Mouse (Mus musculus) gastrocnemius, adult 8-10 months (tissue): ENCODE measurements around the gene Gm3880. TPM values are rescaled to one million over a fixed set of nuclear protein-coding genes. Genes with fewer than 3 reads are reported as not detected.
"Not testable (repeated sequence)": the region's sequence is repeated elsewhere in the genome, so short reads cannot be mapped to it uniquely, and the experiment has no call there.

Experiments
- DNase-seq, 2 experiments: peaks; one replicate each; pipeline ENCODE4 v3.0.0; 2022; ENCODE audit warnings: low spot score in 2 of 2
- total RNA-seq, 4 experiments: library from RNA; stranded (reverse); gene quantifications; 2 replicates each; pipeline ENCODE4 v1.2.4; 2022

Gene Gm3880
- total RNA-seq, result not detected

DNA sequence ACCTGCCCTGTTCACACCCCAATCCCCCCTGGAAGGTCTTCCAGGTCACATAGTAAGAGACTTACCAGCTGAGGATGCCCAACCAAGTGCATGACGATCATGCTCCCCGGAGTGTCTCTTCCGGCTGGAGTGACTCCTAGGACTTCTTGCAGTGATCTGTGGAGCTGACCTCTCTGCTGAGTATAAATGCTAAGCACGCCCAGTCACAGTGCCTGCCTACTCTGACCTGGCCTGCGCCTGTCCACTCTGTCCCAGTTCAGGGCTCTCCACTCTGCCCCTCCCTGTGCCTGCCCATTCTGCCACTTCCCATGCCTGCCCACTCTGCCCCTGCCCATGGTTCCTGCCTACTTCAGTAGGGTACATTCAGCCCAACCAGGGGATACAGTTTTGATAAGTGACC lies at the start of gene Gm3880:
Gene Gm3880, minus strand, starts transcription at position 101 of the 400 bp plus-strand sequence.
- DNase-seq, result not testable (repeated sequence)

DNA sequence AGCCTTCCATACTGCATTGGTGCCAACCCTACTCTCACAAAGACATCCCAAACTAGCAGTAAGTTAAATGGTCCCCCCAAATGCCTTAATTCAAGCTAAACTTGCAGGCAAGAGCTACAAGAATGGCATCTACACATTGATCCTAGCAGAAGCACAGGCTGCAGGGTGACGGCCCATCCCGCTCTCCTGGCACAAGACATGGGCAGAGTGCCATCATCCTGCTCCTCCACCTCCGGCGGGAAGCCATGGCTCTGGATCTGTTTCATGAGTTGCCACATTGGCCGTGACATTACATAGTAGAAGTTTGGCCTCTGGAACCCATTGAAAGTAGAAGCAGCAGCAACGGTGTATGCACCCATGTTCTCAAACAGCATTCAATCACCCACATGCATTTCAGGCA lies 37.5 kb upstream of the Gm3880 start:
- not testable (repeated sequence) for DNase-seq

DNA sequence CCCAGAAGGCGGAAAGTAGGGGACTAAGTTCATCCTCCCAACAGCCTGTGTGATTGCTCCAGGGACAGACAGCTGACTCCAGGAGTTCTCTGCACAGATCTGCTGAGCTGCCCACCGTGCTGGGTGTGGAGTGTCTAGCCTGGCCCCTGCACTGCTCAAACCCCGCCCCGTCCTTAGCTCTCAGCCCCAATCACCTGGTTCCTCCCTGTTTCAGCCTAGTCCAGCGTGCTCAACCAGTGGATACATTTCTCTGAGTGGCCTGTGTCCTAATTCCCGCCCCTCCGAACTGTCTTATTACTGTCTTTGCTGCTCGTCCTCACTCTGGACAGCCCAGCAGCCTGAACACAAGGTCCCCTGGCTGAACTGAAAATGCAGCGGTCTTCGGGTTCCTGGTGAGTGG lies 20.8 kb upstream of the Gm3880 start, which contains the start of the genes Gm9112 and Dmrtc1b:
Gene Gm9112, minus strand, starts transcription at position 101 of the 400 bp plus-strand sequence.
Gene Dmrtc1b, plus strand, starts transcription at position 331 of the 400 bp plus-strand sequence.
- DNase-seq, result not testable (repeated sequence)

DNA sequence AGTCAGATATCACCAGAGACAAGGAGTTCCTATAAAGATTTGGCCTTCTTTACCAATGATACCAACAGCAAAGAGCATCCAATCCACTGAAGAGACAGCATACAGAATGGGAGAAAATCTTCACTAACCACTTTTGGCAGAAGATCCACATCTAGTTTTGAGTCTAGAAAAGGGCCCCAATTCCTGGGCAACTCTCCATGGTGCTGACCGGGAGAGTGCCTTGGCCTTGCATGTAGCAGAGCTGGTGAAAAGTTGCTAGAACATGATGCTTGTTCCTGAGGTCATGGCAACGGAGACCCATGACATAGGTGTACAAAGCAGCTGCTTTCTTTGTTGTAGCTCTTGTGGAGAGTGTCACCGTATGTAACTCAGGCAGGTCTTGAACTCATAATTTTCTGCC lies 13.9 kb upstream of the Gm3880 start:
- not testable (repeated sequence) for DNase-seq

DNA sequence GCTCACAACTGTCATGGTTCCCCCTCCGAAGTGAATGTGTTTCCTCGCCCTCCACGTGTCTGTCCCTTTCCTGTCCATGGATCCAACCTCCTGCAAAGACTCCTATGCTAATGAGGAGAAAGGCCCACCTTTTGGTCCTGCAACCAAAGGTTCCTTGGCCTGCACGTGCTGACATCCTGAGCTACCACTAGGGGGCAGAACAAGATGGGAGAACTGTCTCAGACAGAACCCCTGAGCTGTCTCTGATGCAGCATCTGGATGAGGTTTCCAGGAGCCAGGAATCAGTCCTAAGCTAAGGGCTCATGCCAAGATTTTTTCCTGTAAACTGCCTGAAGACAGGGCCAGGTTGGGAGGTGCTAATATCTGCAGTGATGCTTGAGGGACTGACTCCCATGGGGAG lies 2.5 kb upstream of the Gm3880 start:
- DNase-seq, result not testable (repeated sequence)

DNA sequence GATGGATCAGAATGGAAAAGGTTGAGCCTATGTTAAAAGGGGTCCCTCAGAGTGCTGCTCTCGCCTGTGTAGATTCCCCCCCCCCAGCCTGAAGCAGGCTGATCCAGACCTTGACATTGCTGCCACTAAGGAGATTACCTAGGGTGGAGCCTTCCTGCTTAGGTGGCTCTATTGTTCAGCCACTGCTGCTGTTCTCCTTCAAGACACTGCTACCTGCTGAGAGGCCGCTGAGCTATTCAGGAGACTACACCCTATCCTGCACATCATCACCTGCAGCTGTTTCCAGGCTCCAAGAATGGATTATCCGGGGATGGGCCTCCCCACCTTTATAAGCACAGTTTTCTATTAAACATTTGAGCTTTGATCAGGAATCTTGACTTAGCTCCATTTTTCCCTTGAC lies 2.1 kb downstream of the Gm3880 start:
- not testable (repeated sequence) for DNase-seq

DNA sequence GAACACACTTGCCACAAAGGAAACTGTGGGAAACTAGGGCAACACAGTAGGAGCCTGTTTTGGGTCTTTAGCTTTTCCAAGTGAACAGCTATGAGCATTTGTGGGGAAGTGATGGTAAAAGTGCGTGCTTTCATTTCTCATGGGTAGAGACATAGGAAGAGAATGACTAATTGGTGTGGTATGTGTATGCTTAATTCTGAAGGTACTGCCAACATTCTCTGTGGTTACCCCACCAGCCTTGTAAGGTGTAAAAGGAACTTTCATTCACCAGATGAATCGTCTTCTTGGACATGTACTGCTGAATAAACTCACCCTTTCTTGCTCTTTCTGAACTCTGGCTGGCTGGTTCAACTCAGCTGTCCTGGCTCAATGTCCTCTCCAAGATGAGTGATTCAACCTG lies 20.1 kb downstream of the Gm3880 start:
- DNase-seq, result no peak

DNA sequence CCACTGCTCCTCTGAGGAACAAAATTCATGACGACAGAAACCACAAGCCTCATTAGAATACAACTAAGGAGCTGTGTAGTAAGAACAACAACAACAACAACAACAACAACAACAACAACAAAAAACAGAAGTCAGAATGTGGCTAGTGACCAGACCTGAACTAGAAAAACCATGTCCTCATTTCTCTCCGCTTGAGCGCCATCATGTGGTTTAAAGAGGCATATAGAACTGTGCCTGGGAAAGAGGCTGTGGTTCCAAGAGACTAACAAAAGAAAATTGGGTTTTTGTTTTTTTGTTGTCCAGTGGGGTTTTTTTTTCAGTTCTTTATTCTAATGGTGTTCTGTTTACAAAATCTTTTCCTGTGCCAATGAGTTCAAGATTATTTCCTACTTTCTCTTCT lies 26.1 kb downstream of the Gm3880 start:
- no peak for DNase-seq

DNA sequence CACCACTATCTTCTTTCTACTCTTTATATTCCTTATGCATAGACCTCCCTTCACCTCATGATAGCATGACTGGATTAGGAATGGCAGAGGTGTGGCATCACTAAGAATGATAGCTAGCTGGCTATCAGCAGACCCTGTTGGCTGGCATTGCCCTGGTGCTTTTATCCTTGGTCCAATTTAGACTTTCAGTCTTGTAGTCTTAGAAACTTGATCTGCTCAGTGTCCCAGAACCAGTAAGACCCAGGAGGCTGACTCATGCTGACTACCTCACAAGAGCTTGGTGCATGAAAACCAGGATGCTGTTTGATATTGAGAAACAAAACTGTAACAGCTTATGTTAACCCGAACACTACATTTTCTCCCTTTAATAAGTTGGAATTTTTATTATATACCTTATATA lies 41.1 kb downstream of the Gm3880 start:
- peak; percentile 17 to 33 for DNase-seq

DNA sequence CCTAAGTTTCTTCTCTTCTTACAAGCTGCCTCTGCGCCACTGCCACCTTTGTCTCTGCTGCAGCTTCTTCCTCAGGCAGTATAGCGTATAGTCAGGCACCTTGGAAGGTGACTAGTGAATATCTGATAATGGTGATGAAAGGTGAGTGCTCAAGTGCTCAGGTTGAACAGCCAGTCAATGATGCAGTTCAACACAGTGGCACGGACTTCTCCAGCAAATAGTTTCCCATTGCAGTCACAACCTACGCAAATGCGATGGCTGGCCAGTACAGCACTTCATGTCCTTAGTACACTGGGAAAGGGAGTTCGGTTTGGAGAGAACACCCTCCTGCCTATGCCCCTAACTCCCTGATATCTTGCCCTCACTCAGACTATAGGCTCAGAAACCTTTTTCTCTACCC lies 41.6 kb downstream of the Gm3880 start:
- no peak for DNase-seq

DNA sequence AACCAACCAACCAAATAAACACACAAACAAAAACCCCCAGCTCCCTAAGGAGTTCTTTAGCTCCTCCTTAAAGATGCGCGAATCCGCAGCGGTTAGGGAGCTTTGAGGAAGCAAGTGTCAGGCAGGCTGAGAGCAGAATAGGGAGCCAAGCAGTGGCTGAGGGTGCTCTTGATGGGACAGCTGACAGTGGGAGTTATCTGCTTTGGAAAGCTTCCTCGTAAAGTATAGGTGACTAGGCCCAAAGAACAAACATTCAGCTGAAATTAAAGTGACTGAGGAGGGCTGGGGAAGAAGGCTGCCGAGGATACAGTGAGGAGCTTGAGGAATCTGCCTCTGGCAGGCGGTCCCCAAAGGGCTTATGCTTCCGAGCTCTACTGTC lies 42.2 kb downstream of the Gm3880 start:
- no peak for DNase-seq

DNA sequence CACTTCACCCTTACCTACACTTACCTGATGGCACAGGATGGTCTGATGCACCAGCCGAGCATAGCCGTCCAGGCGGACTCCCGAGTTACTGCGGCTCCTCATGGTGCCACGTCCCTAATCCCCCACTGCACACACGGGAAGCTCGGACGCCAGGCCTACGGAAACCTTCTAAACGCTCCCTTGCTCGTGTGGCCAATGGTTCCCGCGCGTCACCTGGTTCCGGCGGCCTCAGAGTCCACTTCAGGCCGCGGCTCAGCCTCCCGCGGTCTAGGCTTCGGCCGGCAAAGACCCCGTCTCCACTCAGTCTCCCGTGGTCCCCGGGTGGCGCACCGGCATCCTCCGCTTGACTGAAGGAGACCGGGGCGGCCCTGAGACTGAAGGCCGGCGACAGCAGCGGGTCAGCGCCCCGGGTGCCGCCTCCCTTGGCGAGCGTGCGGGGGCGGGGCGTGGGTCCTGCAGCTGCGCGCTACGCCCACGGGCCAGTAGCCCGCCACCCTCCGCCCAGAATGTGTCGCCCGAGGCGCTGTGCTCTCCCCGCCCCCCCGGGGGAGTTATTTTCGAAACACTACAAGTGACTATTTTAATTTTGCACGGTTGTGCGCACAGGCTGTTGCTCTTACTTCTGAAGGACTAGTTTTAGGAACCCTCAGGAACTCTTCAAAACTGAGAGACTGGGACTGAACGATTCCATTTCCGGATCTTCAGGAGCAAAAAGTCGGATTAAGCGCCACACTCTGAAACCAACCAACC lies 42.8 kb downstream of the Gm3880 start, which contains the start of gene Phka1:
Gene Phka1, minus strand, starts transcription at position 424 of the 750 bp plus-strand sequence.
- peak; percentile 88 to 89 for DNase-seq

Other genes with a start within 250 kb of the Gm3880 start
- 1 to 10 TPM; 3.7 to 5.8 (median 4.5) TPM for gene Hdac8, start 181.6 kb downstream of the Gm3880 start, total RNA-seq
- gene Phka1, start 42.7 kb downstream of the Gm3880 start, total RNA-seq, result 100 to 1,000 TPM; 533 to 733 (median 615) TPM
- not detected for gene Gm9112, start 20.7 kb upstream of the Gm3880 start, total RNA-seq
- not detected for gene Dmrtc1b, start 20.9 kb upstream of the Gm3880 start, total RNA-seq
- gene Dmrtc1c1, start 116.0 kb upstream of the Gm3880 start, total RNA-seq, result not detected
- not detected for gene Dmrtc1c2, start 167.6 kb upstream of the Gm3880 start, total RNA-seq
- not detected for gene 1700031F05Rik, start 181.0 kb upstream of the Gm3880 start, total RNA-seq
- not detected for gene Dmrtc1a, start 221.7 kb upstream of the Gm3880 start, total RNA-seq
- gene 1700011M02Rik, start 221.9 kb upstream of the Gm3880 start, total RNA-seq, result not detected
- gene 1700018G05Rik, start 241.4 kb upstream of the Gm3880 start, total RNA-seq, result not detected